Mouse (Mus musculus) erythroblast, adult 5-6 weeks (primary cell): ENCODE results near the gene Dbi. TPM values are rescaled to one million over a fixed set of nuclear protein-coding genes. Genes with fewer than 3 reads are reported as not detected.

Experiments used
- ATAC-seq: replicated peaks from 2 replicates; pipeline ENCODE4 v1.8.0; 2016; ENCODE audit warnings: moderate number of reproducible peaks, mild to moderate bottlenecking, moderate TSS enrichment, inconsistent platforms; ENCODE audit not compliant: poor library complexity, low FRiP score, severe bottlenecking
- total RNA-seq, 2 experiments: library from RNA; stranded (forward) in 1 of 2; stranded (reverse) in 1 of 2; fragments of 150-400 nt in 1 of 2; fragments of 200-764, 138-1000 nt in 1 of 2; gene quantifications; 2 replicates each; pipeline versions ENCODE4 v1.2.3 to v1.2.4; 2015 to 2017; ENCODE audit warnings: low replicate concordance in 2 of 2

Dbi gene
- total RNA-seq, 2 experiments from 2014 or later: 59.9 to 77.2 TPM

GRCm38 (mm10) chr1:120090880-120091570 is 29.9 kb downstream of the Dbi start:
- ATAC-seq: no peak

- ATAC-seq: no peak
Measured at GRCm38 (mm10) chr1:120089180-120089579, 31.7 kb downstream of the Dbi start.

- no peak for ATAC-seq
Measured at GRCm38 (mm10) chr1:120086644-120087043, 34.2 kb downstream of the Dbi start.

GRCm38 (mm10) chr1:120085696-120086095 is 35.2 kb downstream of the Dbi start:
- ATAC-seq: no peak

GRCm38 (mm10) chr1:120083921-120084517 is 36.9 kb downstream of the Dbi start:
- no peak for ATAC-seq

- no peak for ATAC-seq
Measured at GRCm38 (mm10) chr1:120082957-120083585, 37.8 kb downstream of the Dbi start.

GRCm38 (mm10) chr1:120080632-120081031 is 40.2 kb downstream of the Dbi start:
- ATAC-seq: no peak

- no peak for ATAC-seq
Measured at GRCm38 (mm10) chr1:120077746-120078410, 43.0 kb downstream of the Dbi start.

- no peak for ATAC-seq
Measured at GRCm38 (mm10) chr1:120075507-120075906, 45.4 kb downstream of the Dbi start.

GRCm38 (mm10) chr1:120074931-120075330 is 45.9 kb downstream of the Dbi start:
- no peak for ATAC-seq

- no peak for ATAC-seq
Measured at GRCm38 (mm10) chr1:120074307-120074702, 46.6 kb downstream of the Dbi start.

- no peak for ATAC-seq
Measured at GRCm38 (mm10) chr1:120073519-120074306, 47.2 kb downstream of the Dbi start, which contains the start of gene Tmem37. TSS of gene Tmem37 (minus strand) at chr1:120074074.

GRCm38 (mm10) chr1:120072900-120073299 is 48.0 kb downstream of the Dbi start:
- ATAC-seq: no peak

GRCm38 (mm10) chr1:120071133-120071532 is 49.7 kb downstream of the Dbi start:
- no peak for ATAC-seq

GRCm38 (mm10) chr1:120070168-120070567 is 50.7 kb downstream of the Dbi start:
- no peak for ATAC-seq

GRCm38 (mm10) chr1:120069120-120069519 is 51.8 kb downstream of the Dbi start:
- no peak for ATAC-seq

GRCm38 (mm10) chr1:120066625-120067024 is 54.3 kb downstream of the Dbi start:
- no peak for ATAC-seq

GRCm38 (mm10) chr1:120066159-120066558 is 54.7 kb downstream of the Dbi start:
- no peak for ATAC-seq

GRCm38 (mm10) chr1:120064036-120064682 is 56.7 kb downstream of the Dbi start:
- ATAC-seq: no peak
